Mouse (Mus musculus) thymus, postnatal 4 days (tissue): ENCODE results near the gene Lin37.

Experiments used
- DNase-seq: peaks from one replicate; pipeline ENCODE4 v3.0.0; 2021

The Lin37 gene

DNA sequence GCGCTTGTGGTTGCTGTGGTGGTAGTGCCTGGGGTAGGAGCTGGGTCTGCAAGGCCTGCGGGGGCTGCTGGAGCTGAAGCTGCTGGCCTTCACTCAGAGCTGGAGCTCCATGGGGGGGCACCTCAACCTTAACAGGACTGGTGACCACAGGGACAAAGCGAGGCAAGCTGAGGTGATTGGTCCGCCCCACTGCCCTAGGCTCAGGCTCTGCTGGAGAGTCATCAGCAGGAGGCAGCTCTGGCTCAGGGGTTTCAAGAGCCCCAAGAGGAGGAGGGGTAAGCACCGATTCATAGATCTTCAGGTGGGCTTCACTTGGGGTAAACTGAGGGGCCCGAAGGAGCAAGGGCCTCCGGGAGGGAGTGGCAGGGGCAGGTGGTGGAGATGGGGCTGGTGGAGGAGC lies 25.5 kb upstream of the Lin37 start:
- DNase-seq: no peak

DNA sequence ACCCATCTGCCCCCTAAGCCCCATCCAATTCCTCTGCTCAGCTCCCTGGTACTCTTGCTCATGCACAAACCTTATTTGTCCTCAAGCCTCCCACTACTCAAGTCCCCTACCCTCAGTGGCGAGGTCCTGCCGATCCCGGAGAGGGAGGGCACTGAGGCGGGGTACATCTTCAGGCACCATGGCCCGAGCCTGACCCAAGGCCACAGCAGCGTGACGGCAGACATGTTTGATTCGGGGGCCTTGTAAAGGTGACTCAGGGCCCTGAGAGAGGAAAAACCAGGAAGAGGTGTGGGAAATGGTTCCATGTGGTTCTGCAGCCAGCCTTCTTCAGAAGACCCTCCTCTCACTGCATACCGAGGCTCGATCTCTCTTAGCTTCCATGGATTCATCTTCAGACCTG lies 24.7 kb upstream of the Lin37 start:
- DNase-seq: no peak

DNA sequence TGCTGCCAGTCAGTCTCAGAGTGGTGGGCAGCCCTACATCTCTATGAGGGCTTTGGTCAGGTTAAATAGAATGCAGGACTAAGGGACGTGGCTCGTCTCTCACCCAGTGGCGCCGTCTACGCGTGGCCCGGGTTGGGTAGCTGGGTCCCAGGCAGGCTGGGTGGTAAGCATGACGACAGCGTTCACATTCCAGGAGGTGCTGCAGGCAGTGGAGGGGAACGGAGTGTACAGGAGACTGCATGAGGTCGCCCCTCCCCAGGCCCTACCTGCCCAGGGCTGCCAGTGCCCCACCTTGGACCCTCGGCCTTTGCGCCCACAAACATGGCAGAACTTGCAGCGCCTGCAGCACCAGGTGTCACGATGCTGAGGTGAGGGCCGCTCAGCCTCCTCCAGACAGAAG lies 21.9 kb upstream of the Lin37 start:
- DNase-seq: no peak

DNA sequence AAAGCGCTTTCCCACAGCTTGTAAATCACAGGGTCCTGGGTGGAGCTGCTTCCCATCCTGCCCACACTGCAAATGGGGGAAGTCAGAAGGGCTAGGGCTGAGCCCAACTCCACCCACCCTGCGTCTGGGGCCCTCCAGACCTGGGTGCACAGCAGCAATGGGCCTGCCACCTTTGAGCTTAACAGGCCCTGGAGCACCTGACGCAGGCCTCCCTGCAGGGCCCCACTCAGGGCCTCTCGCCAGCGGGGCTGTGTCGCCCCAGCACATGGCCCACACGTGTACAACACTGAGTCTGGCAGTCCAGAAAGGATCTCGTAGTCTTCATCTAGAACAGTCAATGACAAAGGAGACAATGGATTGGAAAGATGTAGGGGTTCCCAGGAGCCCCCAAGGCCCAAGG lies 20.3 kb upstream of the Lin37 start:
- no peak for DNase-seq

DNA sequence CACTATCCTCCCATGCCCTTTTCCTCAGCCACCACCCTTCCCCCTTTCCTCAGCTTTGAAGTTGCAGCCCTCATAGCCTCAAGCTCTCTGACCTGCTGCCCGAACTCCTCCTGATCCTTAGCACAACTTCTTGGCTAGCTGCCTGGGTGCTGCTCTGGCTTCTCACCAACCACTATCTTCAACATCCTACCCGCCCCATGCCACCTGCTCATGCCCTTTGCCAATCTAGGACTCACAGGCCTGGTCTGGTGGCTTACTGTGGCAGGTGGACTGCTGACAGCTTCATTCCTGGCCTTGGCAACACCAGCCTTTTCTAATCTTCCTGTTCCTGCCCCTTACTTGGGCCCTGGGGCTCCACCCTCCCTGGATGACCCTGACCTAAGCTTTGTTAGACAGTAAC lies 13.3 kb upstream of the Lin37 start:
- no peak for DNase-seq

DNA sequence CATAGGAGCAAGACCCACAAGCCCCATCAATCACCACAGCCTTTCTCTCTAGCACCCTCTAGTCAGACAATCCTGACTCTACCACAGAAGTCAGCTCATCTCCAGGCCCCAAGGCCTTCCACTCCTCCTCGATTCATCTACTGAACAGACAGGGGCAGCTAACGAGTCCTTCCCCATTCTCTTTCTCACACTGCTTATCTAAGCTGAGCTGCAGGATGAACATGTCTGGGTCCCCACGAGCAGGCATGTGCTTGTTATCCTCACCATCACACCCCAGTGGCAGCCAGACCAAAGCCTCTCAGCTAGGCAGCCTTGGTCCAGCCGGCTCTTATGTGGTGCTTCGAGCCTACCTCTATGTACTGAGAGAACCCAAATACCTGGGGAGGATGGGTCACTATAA lies 12.8 kb upstream of the Lin37 start:
- no peak for DNase-seq

DNA sequence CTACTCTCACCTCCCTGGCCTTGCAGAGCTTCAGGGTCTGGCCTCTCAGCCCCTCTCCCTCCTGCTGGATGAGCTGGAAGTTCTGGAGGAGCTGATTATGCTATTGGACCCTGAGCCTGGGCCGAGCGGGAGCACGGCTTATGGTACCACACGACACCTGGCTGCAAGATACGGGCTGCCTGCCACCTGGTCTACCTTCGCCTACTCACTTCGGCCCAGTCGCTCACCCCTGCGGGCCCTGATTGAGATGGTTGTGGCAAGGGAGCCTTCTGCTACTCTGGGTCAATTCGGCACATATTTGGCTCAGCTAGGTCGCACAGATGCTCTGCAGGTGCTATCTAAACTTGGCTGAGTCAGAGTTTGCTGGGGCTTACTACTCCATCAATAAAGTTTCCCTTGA lies 7.9 kb upstream of the Lin37 start:
- no peak for DNase-seq

DNA sequence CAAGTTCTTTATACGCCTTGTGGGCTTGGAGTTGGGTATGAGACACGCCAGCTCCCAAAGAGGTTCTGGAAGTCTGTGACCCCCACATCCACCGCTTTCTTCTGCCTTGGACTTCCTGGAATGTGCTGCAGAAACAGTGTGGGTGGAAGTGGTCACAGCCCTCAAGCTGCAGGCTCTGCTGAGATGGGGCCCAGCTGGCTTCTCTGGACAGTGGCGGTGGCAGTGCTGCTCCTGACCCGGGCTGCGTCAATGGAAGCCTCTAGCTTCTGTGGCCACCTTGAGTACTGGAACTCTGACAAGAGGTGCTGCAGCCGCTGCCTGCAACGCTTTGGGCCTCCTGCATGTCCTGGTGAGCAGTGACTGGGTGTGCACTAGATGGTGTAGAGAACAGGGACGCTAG lies 6.4 kb upstream of the Lin37 start:
- DNase-seq: no peak

DNA sequence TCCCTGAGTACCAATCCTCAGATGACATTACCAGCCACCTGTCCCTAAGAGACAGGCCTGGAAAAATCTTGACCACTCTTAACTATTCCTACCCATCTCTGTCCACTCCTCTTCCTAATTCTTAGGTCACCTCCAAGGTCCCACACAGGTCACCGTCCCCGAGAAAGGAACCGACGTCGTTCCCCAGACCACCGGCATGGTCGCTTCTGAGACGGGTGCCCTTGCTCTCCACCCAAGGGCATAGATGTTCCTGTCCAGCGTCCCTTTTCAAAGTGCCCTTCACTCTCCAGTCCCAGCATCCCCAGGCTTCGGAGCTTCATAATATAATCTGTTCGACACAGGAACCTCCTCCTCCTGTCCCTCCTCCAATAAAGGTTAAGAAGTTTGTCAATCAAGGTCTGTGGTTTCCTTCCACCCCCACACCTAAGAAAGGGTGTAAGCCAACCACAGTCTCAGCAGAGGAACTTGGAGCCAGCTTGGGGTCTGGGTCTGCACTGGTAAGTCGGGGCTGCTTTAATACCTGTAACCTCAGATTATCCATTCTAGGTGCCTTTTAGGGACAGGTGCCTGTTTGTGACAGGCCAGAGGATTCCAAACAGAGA lies 5.4 kb upstream of the Lin37 start, which contains the start of gene Igflr1:
Gene Igflr1 (plus strand): TSS at position 458 of the 602 bp plus-strand sequence.
- DNase-seq: no peak

DNA sequence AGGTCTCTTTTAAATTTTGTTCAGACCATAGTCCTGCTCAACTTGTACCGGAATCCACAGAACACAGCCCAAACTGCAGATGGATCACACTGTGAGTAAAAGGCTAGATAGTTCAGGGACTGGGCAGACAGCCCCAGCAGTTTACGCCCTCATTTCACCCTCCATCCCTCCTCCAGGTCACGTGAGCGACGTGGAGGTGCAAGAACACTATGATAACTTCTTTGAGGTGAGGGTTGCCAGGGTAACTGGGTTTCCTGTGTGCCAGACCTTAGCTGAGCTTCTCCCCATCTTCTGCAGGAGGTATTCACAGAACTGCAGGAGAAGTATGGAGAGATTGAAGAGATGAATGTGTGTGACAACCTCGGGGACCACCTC lies 4.3 kb upstream of the Lin37 start:
- peak; percentile 55 for DNase-seq

DNA sequence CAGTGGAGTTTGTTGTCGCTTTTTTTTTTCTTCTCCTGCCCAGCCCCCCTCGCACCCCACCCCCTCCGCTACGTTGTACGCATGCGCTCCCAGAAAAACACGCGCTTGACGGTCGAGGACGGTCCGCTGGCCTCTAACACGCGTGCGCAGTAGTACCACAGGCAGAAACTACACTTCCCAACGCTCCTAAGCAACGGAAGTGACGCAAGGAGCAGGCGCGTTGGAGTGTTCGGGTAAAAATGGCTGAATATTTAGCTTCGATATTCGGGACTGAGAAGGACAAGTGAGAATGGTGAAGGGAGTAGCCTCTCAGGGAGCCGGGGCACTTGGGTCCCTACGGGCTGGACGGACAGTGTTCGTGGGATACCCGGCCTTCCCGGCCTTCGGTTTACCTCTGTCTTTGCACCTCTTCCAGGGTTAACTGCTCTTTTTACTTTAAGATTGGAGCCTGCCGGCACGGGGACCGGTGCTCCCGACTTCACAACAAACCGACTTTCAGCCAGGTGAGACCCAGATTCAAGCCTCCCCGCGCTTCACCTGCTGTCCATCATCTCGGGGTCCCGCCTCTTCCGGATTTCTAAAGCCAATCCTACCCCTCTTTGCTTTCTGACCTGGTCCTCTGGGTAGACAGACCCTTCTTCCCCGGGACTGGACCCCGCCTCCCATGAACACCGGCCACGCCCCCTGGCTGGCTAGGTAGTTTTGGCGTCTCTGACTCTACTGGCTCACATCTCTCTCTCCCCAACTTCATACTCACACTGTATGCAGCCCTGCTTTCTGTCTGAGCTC lies 3.7 kb upstream of the Lin37 start, which contains the start of the genes U2af1l4, Gm49396 and Psenen:
Gene U2af1l4 (plus strand): TSS at position 185 of the 789 bp plus-strand sequence.
Gene Gm49396 (plus strand): TSS at position 228 of the 789 bp plus-strand sequence.
Gene Psenen (minus strand): TSS at position 511 of the 789 bp plus-strand sequence.
- peak; percentile 97 for DNase-seq

DNA sequence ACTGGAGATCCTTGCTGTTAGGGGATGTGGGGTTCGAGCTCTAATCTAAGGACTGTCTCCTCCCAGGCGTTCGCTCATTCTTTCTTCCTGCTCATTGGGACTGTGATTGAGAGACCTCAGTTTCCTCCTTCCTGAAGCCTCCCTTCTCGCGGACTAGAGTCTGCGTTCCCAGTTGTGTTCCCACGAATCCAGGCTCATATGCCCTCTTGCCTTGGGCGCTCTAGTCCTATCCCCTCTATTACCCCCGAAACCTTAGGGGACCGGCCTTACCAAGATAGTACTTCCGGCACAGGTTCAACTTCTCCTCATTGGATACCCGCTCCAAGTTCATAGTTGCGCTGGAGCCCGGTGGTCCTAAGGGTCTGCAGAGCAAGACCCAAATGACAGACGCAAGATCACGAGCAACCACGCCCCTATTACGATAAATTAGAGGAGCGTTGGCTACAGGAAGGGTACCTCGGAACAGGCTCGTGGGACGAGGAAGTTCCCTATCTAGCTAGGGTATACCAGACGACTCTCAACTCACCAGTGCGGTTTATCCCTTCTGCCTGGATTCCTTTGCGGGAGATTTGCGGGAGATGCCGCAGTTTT lies 3.0 kb upstream of the Lin37 start:
- DNase-seq: peak; percentile 45

DNA sequence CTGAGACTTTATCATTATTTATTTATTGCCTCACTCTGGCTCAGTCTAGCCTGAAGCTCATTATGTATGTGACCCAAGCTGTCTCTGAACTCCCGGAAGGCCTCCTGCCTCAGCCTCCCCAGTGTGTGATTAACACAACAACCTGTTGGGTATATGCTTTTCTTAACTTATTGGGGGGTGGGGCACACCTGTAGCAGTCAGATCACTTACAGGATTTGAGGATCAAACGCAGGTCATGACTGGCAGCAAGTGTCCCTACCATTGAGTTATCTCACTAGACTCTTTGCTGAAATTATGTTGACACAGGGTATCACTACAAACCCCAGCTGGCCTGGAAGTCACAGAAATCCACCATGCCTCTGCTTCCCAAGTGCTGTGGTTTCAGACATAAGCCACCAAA lies 658 bp upstream of the Lin37 start:
- no peak for DNase-seq

DNA sequence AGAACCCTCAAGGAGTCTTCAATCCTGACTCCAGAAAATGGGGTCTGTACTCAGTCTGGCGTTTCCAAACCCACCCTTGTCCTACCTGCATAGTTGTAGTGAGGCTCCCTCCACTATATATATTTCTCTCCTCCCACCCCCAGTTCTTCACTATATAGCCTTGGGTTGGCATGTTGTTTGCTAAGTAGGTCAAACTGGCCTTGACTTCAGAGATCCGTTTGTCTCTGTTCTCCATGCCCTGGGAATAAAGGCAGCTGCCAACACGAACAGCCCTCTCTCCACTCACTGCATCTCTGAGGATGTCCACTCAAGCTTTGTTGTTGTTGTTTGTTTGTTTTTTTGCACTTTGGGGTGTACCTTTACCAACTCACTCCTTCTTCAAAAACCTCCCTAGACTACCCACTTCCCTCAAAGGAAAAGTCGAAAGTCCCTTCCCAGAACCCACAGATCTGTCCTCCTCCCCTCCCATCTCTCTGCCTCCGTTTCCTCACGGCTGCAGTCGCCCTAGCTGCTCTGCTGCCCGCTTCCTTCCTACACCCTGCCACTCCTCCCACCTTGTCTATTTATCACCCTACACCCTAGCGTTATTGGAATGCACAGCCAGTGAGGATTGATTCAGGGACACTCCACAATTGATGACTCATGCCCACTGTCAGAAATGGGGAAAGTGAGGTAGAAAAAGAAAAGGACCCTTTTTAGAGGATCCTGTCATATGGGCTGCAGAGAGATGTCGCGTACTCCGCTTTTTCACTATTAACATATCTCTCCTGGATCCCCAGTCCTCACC lies 789 bp downstream of the Lin37 start:
- DNase-seq: no peak

DNA sequence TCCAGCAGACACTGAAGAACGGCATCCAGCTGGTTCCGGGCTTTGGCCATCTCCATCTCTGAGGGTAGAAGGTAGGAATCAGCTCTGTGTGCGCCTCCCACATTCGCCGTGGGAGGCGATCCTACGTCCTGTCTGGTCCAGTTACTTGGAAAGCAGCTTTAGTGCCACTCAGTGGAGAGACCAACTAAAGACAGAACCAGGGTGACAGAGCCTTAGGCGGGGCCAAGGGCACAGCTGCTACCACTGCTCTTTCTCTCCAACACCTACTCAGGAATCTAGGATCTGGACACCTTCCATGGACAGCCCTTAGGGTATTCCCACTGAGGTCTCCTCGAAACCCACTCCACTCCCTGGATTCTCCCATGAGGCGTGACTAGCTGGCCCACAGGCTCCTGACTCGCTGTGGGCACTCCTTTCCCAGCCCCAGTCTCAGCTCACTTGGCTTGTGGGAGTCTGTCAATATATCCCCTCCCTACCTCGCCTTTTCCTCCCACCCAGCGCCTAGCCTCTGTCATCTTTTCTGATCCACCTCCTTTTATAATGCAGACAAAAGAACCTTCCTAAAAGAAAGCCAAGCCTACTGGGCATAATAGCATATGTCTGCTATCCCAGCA lies 1.6 kb downstream of the Lin37 start:
- DNase-seq: no peak

DNA sequence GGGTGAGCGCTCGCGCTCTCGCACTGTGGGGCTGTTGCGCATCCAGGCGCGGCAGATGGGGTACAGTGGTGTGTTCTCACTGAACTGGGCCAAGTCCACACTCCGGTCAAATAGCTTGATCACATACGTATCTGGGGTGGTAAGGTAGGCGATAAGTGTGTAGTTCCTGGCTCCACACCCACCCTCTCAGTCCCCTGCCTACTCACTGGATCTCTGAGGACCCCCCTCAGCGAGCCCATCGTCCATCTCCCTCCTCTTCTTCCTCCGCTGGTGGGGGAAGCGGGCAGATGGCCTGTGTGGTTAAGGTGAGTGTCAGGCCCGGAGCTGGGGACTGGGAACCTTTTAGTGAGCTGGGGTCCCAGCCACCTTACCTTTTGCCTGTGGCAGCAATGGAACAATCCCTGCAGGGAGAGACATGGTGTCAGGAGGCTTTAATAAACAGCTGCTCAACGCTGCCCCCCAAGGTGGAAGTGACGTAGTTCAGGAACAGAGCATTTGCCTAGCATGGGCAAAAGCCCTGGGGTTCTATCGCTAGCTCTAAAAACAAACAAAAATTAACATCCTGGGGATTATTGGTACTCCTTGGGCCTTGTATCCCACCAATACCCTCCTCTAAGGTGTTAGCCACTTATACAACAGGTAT lies 2.6 kb downstream of the Lin37 start:
- peak; percentile 74 for DNase-seq

DNA sequence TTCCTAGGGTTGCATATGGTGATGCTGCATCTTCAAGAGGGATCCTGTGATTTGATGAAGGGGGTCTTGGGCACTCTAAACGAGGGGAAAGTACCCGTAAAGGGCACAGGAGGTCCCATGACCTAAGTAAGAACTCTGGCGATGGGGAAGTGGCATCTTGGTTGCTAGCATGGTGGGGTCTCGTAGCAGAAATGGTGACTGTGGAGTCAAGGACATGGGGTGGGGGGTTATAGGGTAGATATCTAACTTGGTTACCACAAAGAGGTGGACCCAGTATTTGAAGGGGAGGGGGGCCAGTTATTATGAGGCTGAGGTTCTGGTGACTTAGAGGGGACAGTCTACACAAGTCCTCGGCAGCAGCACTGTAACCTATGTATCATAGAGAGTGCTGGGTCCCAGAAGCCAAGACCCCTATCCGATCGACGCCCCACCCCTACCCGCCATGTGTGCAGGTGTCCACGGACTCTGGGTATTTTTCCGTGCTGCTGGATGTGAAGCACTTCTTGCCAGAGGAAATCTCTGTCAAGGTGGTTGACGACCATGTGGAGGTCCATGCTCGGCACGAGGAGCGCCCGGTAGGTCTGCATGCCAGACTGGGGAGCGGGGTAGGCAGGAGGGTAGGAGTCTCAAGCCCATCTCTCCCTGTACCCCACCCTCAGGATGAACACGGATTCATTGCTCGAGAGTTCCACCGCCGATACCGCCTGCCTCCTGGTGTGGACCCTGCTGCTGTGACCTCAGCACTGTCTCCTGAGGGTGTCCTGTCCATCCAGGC lies 5.6 kb downstream of the Lin37 start:
- no peak for DNase-seq

DNA sequence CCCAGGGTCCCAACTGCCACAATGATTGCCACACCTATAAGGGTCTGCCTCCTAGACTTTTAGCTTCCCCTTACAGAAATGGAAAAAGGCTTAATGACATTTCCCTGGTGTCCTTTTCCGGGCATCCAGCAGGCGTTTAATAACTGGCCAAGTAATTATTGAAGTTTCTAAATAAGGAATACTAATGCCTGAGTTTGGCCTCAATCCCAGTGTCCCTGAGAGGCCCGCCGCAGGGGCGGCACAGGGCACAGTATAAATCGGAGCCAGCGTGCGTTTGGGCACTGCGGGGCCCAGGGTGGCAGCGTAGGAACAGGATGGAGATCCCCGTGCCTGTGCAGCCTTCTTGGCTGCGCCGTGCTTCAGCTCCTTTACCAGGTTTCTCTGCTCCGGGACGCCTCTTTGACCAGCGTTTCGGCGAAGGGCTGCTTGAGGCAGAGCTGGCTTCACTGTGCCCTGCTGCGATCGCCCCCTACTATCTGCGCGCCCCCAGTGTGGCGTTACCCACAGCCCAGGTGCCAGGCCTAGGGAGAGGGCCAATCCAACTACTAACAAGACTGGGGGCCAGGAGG lies 6.5 kb downstream of the Lin37 start:
- peak; percentile 65 for DNase-seq

DNA sequence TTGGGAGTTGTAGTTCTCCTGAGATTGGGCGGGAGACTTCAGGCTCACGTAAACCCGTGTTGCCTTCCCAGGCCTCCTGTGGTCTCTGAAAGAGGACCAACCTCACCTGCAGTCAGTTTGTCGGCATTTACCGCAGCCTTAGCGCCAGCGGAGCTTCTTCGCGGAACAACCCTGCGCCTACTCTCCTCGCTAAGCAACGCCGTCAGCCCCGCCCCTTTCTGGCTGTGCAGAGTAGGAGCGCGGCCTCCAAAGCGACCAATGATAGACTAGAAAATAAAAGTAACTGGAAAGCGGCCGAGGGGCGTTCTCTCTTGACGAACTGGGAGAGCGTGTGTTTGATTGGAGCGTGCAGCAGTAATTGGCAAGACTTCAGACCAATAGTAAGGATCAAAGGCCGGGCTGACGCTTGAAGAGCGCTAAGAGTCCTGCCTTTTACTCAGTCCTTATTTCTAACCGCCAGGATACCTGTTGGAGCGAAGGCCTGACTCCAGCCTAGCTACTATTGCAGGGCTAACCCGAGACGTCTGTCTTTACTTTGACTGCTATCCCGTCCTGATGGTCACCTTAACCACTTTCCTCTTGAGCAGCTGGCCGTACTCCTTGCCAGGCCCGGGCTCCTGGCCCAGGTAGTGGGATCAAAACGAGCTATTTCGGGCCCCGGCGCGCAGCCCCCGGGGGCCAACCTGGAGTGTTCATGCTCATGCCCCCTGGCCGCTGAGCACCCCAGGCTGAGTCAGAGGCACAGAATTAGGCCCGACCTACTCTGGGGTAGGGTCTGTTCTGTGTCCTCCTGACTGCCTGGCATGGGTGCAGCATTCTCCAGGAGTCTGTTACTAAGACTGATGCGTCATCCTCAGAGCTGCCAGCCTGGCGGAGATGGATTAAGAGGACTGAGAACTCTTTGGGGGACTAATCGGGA lies 7.3 kb downstream of the Lin37 start, which contains the start of the genes Hspb6 and Proser3:
Gene Hspb6 (plus strand): TSS at position 77 of the 919 bp plus-strand sequence.
Gene Proser3 (minus strand): TSS at position 198 of the 919 bp plus-strand sequence.
- peak; percentile 97 for DNase-seq
